Mouse (Mus musculus): ENCODE results near the gene C1qbp. TPM values are rescaled to one million over a fixed set of nuclear protein-coding genes. Genes with fewer than 3 reads are reported as not detected.

The C1qbp gene
- total and polyA plus RNA-seq, 2 experiments from 2014 or later: 19.5 to 225 TPM

- H3K27ac ChIP-seq (ENCODE audit: low read depth, low read length): no peak overlapping the region
- H3K4me2 ChIP-seq (ENCODE audit: low read depth): no peak overlapping the region
- no peaks in the 10 kb centered on the region for H3K4me1 ChIP-seq (ENCODE audit: insufficient read depth)
- 90% methylated on average over 5 of the region's 5 CpGs for WGBS
- ATAC-seq (no peak), DNase-seq (no peak)
- H3K27me3 ChIP-seq (ENCODE audit: insufficient read depth, low read length): no peaks in the 10 kb centered on the region
- no peaks in the 10 kb centered on the region for H3K9me3 ChIP-seq (ENCODE audit: low read length)
- TF ChIP-seq CTCF (IDR thresholded peaks at IDR 0.05; ENCODE audit: low read depth): no peak
- no peak overlapping the region for H3K9ac ChIP-seq
- H3K4me3 ChIP-seq (ENCODE audit: low read depth, low read length): no peak overlapping the region
- peaks cover 83% of the 10 kb centered on the region for H3K36me3 ChIP-seq (ENCODE audit: insufficient read depth)
These were observed 21.9 kb downstream of the C1qbp start for GRCm38 (mm10) chr11:70960786-70961554.

- no peak overlapping the region for H3K4me3 ChIP-seq (ENCODE audit: low read depth, low read length)
- no peak overlapping the region for H3K27ac ChIP-seq (ENCODE audit: low read depth, low read length)
- H3K4me2 ChIP-seq (ENCODE audit: low read depth): no peak overlapping the region
- no peak for ATAC-seq
- 93% methylated on average over 4 of the region's 4 CpGs for WGBS
- no peaks in the 10 kb centered on the region for H3K4me1 ChIP-seq (ENCODE audit: insufficient read depth)
- peaks cover 85% of the 10 kb centered on the region for H3K36me3 ChIP-seq (ENCODE audit: insufficient read depth)
- no peak for TF ChIP-seq CTCF (IDR thresholded peaks at IDR 0.05; ENCODE audit: low read depth)
- no peaks in the 10 kb centered on the region for H3K9me3 ChIP-seq (ENCODE audit: low read length)
- no peaks in the 10 kb centered on the region for H3K27me3 ChIP-seq (ENCODE audit: insufficient read depth, low read length)
- DNase-seq: no peak
- H3K9ac ChIP-seq: no peak overlapping the region
These were observed 28.1 kb downstream of the C1qbp start for GRCm38 (mm10) chr11:70954711-70955110.

GRCm38 (mm10) chr11:70944935-70945817, 37.6 kb downstream of the C1qbp start:
- Histone ChIP-seq H3K27ac (ENCODE audit: low read depth, low read length) (no peak overlapping the region), H3K4me1 (ENCODE audit: insufficient read depth) (no peaks in the 10 kb centered on the region), H3K36me3 (ENCODE audit: insufficient read depth) (peaks cover 77% of the 10 kb centered on the region), H3K9ac (no peak overlapping the region), H3K27me3 (ENCODE audit: insufficient read depth, low read length) (no peaks in the 10 kb centered on the region), H3K9me3 (ENCODE audit: low read length) (no peaks in the 10 kb centered on the region), H3K4me2 (ENCODE audit: low read depth) (no peak overlapping the region), H3K4me3 (ENCODE audit: low read depth, low read length) (no peak overlapping the region)
- TF ChIP-seq CTCF (IDR thresholded peaks at IDR 0.05; ENCODE audit: low read depth): no peak
- ATAC-seq (no peak), DNase-seq (no peak)
- WGBS: 87% methylated on average over 4 of the region's 4 CpGs

GRCm38 (mm10) chr11:70943651-70944050, 39.2 kb downstream of the C1qbp start:
- 80% methylated on average over 7 of the region's 7 CpGs for WGBS
- Histone ChIP-seq H3K27ac (ENCODE audit: low read depth, low read length) (no peak overlapping the region), H3K9me3 (ENCODE audit: low read length) (no peaks in the 10 kb centered on the region), H3K4me3 (ENCODE audit: low read depth, low read length) (no peak overlapping the region), H3K9ac (no peak overlapping the region), H3K4me2 (ENCODE audit: low read depth) (no peak overlapping the region), H3K4me1 (ENCODE audit: insufficient read depth) (no peaks in the 10 kb centered on the region), H3K27me3 (ENCODE audit: insufficient read depth, low read length) (no peaks in the 10 kb centered on the region), H3K36me3 (ENCODE audit: insufficient read depth) (peaks cover 76% of the 10 kb centered on the region)
- no peak for TF ChIP-seq CTCF (IDR thresholded peaks at IDR 0.05; ENCODE audit: low read depth)
- ATAC-seq (no peak), DNase-seq (no peak)

GRCm38 (mm10) chr11:70942596-70942995, 40.2 kb downstream of the C1qbp start:
- DNase-seq: no peak
- Histone ChIP-seq H3K27me3 (ENCODE audit: insufficient read depth, low read length) (no peaks in the 10 kb centered on the region), H3K27ac (ENCODE audit: low read depth, low read length) (no peak overlapping the region), H3K9ac (no peak overlapping the region), H3K4me1 (ENCODE audit: insufficient read depth) (no peaks in the 10 kb centered on the region), H3K4me3 (ENCODE audit: low read depth, low read length) (no peak overlapping the region), H3K4me2 (ENCODE audit: low read depth) (no peak overlapping the region), H3K36me3 (ENCODE audit: insufficient read depth) (peaks cover 76% of the 10 kb centered on the region), H3K9me3 (ENCODE audit: low read length) (no peaks in the 10 kb centered on the region)
- TF ChIP-seq CTCF (IDR thresholded peaks at IDR 0.05; ENCODE audit: low read depth): no peak
- WGBS: 87% methylated on average over 1 of the region's 1 CpGs
- ATAC-seq: no peak

GRCm38 (mm10) chr11:70935316-70935715, 47.5 kb downstream of the C1qbp start:
- Histone ChIP-seq H3K4me1 (ENCODE audit: insufficient read depth) (no peaks in the 10 kb centered on the region), H3K9ac (no peak overlapping the region), H3K27me3 (ENCODE audit: insufficient read depth, low read length) (no peaks in the 10 kb centered on the region), H3K27ac (ENCODE audit: low read depth, low read length) (no peak overlapping the region), H3K36me3 (ENCODE audit: insufficient read depth) (peaks cover 70% of the 10 kb centered on the region), H3K4me3 (ENCODE audit: low read depth, low read length) (no peak overlapping the region), H3K9me3 (ENCODE audit: low read length) (no peaks in the 10 kb centered on the region), H3K4me2 (ENCODE audit: low read depth) (no peak overlapping the region)
- WGBS: 84% methylated on average over 7 of the region's 7 CpGs
- TF ChIP-seq CTCF (IDR thresholded peaks at IDR 0.05; ENCODE audit: low read depth): peak; percentile 26
- ATAC-seq (no peak; the same call in 1 of the 2 replicates), DNase-seq (no peak)

- H3K36me3 ChIP-seq (ENCODE audit: insufficient read depth): peaks cover 39% of the 10 kb centered on the region
- TF ChIP-seq CTCF (IDR thresholded peaks at IDR 0.05; ENCODE audit: low read depth): no peak
- H3K4me1 ChIP-seq (ENCODE audit: insufficient read depth): no peaks in the 10 kb centered on the region
- no peak overlapping the region for H3K4me2 ChIP-seq (ENCODE audit: low read depth)
- no peak overlapping the region for H3K9ac ChIP-seq
- WGBS: 78% methylated on average over 5 of the region's 5 CpGs
- no peaks in the 10 kb centered on the region for H3K9me3 ChIP-seq (ENCODE audit: low read length)
- H3K27me3 ChIP-seq (ENCODE audit: insufficient read depth, low read length): no peaks in the 10 kb centered on the region
- H3K4me3 ChIP-seq (ENCODE audit: low read depth, low read length): no peak overlapping the region
- DNase-seq: no peak
- H3K27ac ChIP-seq (ENCODE audit: low read depth, low read length): no peak overlapping the region
- ATAC-seq: no peak
These were observed 51.4 kb downstream of the C1qbp start for GRCm38 (mm10) chr11:70931461-70931860.

Other genes with a start within 250 kb of the C1qbp start
- gene Zfp3, start 218.8 kb downstream of the C1qbp start, total RNA-seq (2014; rRNA removed): 13.4 and 14.8 TPM in 2 replicates
- 13.5 and 15.1 TPM in 2 replicates for gene Zfp3, start 218.8 kb downstream of the C1qbp start, polyA plus RNA-seq (2015; fragmentation: Nextera tagmentation; extraction: Ambion mirVana)
- gene Scimp, start 170.4 kb downstream of the C1qbp start, total RNA-seq (2014; rRNA removed): not detected in 2 replicates
- 0.15 TPM in 1 of 2 replicates, not detected in the other for gene Scimp, start 170.4 kb downstream of the C1qbp start, polyA plus RNA-seq (2015; fragmentation: Nextera tagmentation; extraction: Ambion mirVana)
- gene Rabep1, start 138.2 kb downstream of the C1qbp start, total RNA-seq (2014; rRNA removed): 107 and 109 TPM in 2 replicates
- 81.5 and 103 TPM in 2 replicates for gene Rabep1, start 138.2 kb downstream of the C1qbp start, polyA plus RNA-seq (2015; fragmentation: Nextera tagmentation; extraction: Ambion mirVana)
- 98.1 and 103 TPM in 2 replicates for gene Nup88, start 13.1 kb downstream of the C1qbp start, total RNA-seq (2014; rRNA removed)
- gene Nup88, start 13.1 kb downstream of the C1qbp start, polyA plus RNA-seq (2015; fragmentation: Nextera tagmentation; extraction: Ambion mirVana): 101 and 102 TPM in 2 replicates
- 24.7 and 44.0 TPM in 2 replicates for gene Rpain, start 12.8 kb downstream of the C1qbp start, total RNA-seq (2014; rRNA removed)
- 54.7 and 61.9 TPM in 2 replicates for gene Rpain, start 12.8 kb downstream of the C1qbp start, polyA plus RNA-seq (2015; fragmentation: Nextera tagmentation; extraction: Ambion mirVana)
- 25.8 and 26.7 TPM in 2 replicates for gene Dhx33, start 21.4 kb upstream of the C1qbp start, total RNA-seq (2014; rRNA removed)
- gene Dhx33, start 21.4 kb upstream of the C1qbp start, polyA plus RNA-seq (2015; fragmentation: Nextera tagmentation; extraction: Ambion mirVana): 7.4 and 9.7 TPM in 2 replicates
- gene Mis12, start 36.6 kb upstream of the C1qbp start, total RNA-seq (2014; rRNA removed): 15.3 and 19.3 TPM in 2 replicates
- gene Mis12, start 36.6 kb upstream of the C1qbp start, polyA plus RNA-seq (2015; fragmentation: Nextera tagmentation; extraction: Ambion mirVana): 8.0 and 13.9 TPM in 2 replicates
- gene Derl2, start 36.8 kb upstream of the C1qbp start, total RNA-seq (2014; rRNA removed): 27.0 and 35.0 TPM in 2 replicates
- 21.5 and 25.1 TPM in 2 replicates for gene Derl2, start 36.8 kb upstream of the C1qbp start, polyA plus RNA-seq (2015; fragmentation: Nextera tagmentation; extraction: Ambion mirVana)
- 611 and 642 TPM in 2 replicates for gene 6330403K07Rik, start 50.5 kb upstream of the C1qbp start, total RNA-seq (2014; rRNA removed)
- gene 6330403K07Rik, start 50.5 kb upstream of the C1qbp start, polyA plus RNA-seq (2015; fragmentation: Nextera tagmentation; extraction: Ambion mirVana): 634 and 640 TPM in 2 replicates
- not detected in 2 replicates for gene Nlrp1a, start 161.7 kb upstream of the C1qbp start, total RNA-seq (2014; rRNA removed)
- gene Nlrp1a, start 161.7 kb upstream of the C1qbp start, polyA plus RNA-seq (2015; fragmentation: Nextera tagmentation; extraction: Ambion mirVana): 0.04 TPM in 1 of 2 replicates, not detected in the other
- gene Nlrp1b, start 247.7 kb upstream of the C1qbp start, total RNA-seq (2014; rRNA removed): 0.08 and 0.14 TPM in 2 replicates
- gene Nlrp1b, start 247.7 kb upstream of the C1qbp start, polyA plus RNA-seq (2015; fragmentation: Nextera tagmentation; extraction: Ambion mirVana): 0.04 TPM in 1 of 2 replicates, not detected in the other